Comparison of ENCODE assay signal across 8 mouse cellular contexts in genomic region chr3:90466311-90466766, GRCm38 (mm10). TPM values are rescaled to one million over a fixed set of nuclear protein-coding genes. Genes with fewer than 3 reads are reported as not detected.
DNase-seq lines count a peak whose midpoint lies in the region; ATAC-seq lines count a peak whose summit lies in the region.

No protein-coding gene starts in this region.

- no peak for ATAC-seq in CD4-positive, CD25-positive, alpha-beta regulatory T cell, adult 4 months
- ATAC-seq in forebrain, embryonic 14.5 days: peak; percentile 53; the same call in 1 of the 2 replicates
- peak; percentile 24 to 33; a peak in 2 of 4 replicates for ATAC-seq in hematopoietic stem cell, adult 5-6 weeks (replicated peaks in 1 of 2; ENCODE audit: insufficient read depth in 1 of 2, low FRiP score in 2 of 2, low TSS enrichment in 1 of 2, low read depth in 1 of 2, poor library complexity in 2 of 2, severe bottlenecking in 2 of 2)

- peak overlapping the region; percentile 57 for H3K4me2 ChIP-seq in forebrain, embryonic 14.5 days (ENCODE audit: low read length)

- no peaks in the 10 kb centered on the region for H3K36me3 ChIP-seq in forebrain, embryonic 14.5 days (ENCODE audit: control insufficient read depth, insufficient read depth, low read length)

- H3K9me3 ChIP-seq in forebrain, embryonic 14.5 days (replicated peaks; ENCODE audit: control insufficient read depth, low read length): no peaks in the 10 kb centered on the region

- H3K27ac ChIP-seq in forebrain, embryonic 14.5 days (ENCODE audit: low read depth, low read length): no peak overlapping the region

- DNase-seq in CD4-positive, CD25-positive, alpha-beta regulatory T cell, adult 2 months (ENCODE audit: low read depth, low spot score): peak; percentile 55
- DNase-seq in cerebellum, adult 11 months: peak; percentile 55
- peak; percentile 81 for DNase-seq in forebrain, embryonic 14.5 days (ENCODE audit: low spot score)
- peak; percentile 51 to 68 for DNase-seq in layer of hippocampus, postnatal 10 days (ENCODE audit: low spot score in 2 of 2)
- peak; percentile 73 to 83 for DNase-seq in lung, postnatal 4 days
- DNase-seq in right cerebral cortex, postnatal 25 days: peak; percentile 45

- peaks cover 6% of the 10 kb centered on the region; the same call in 1 of the 2 replicates for H3K4me1 ChIP-seq in forebrain, embryonic 14.5 days (ENCODE audit: control insufficient read depth, insufficient read depth, low read length)

- H3K27me3 ChIP-seq in forebrain, embryonic 14.5 days (replicated peaks; ENCODE audit: control insufficient read depth, insufficient read depth, low read length): peaks cover 37% of the 10 kb centered on the region

- peak overlapping the region; percentile 55; the same call in 1 of the 2 replicates for H3K9ac ChIP-seq in forebrain, embryonic 14.5 days (ENCODE audit: low read length)

- peak overlapping the region; percentile 52 for H3K4me3 ChIP-seq in forebrain, embryonic 14.5 days (ENCODE audit: low read depth, low read length)

- WGBS in forebrain, embryonic 14.5 days: under 1% methylated on average over 15 of the region's 15 CpGs

RNA-seq across cellular contexts. Expression of gene Npr1, which starts 0.7 kb away (rescaled TPM):
- polyA plus RNA-seq in CD4-positive, CD25-positive, alpha-beta regulatory T cell, adult 4 months (2017; shearing (Covaris generic)): not detected
- polyA plus RNA-seq in forebrain, embryonic 14.5 days (2014; fragmentation: Nextera tagmentation; extraction: Ambion mirVana): 2.5 and 3.4 TPM in 2 replicates
- 0.38 TPM in 1 of 2 replicates, not detected in the other for total RNA-seq in hematopoietic stem cell, adult 5-6 weeks (2017)
- 1 to 10 TPM; 5.2 to 6.6 TPM for total RNA-seq in layer of hippocampus, postnatal 10 days (2021)

RNA-seq across cellular contexts. Expression of gene Ilf2, which starts 9.6 kb away (rescaled TPM):
- polyA plus RNA-seq in CD4-positive, CD25-positive, alpha-beta regulatory T cell, adult 4 months (2017; shearing (Covaris generic)): 100 to 1,000 TPM; 113 to 125 TPM
- polyA plus RNA-seq in forebrain, embryonic 14.5 days (2014; fragmentation: Nextera tagmentation; extraction: Ambion mirVana): 266 and 312 TPM in 2 replicates
- 203 and 236 TPM in 2 replicates for total RNA-seq in hematopoietic stem cell, adult 5-6 weeks (2017)
- 100 to 1,000 TPM; 107 to 109 TPM for total RNA-seq in layer of hippocampus, postnatal 10 days (2021)

RNA-seq across cellular contexts. Expression of gene Snapin, which starts 24.5 kb away (rescaled TPM):
- polyA plus RNA-seq in CD4-positive, CD25-positive, alpha-beta regulatory T cell, adult 4 months (2017; shearing (Covaris generic)): 10 to 100 TPM; 60.4 to 65.0 TPM
- 76.7 and 77.3 TPM in 2 replicates for polyA plus RNA-seq in forebrain, embryonic 14.5 days (2014; fragmentation: Nextera tagmentation; extraction: Ambion mirVana)
- 52.2 and 60.1 TPM in 2 replicates for total RNA-seq in hematopoietic stem cell, adult 5-6 weeks (2017)
- 10 to 100 TPM; 43.8 to 46.3 TPM for total RNA-seq in layer of hippocampus, postnatal 10 days (2021)

RNA-seq across cellular contexts. Expression of gene Ints3, which starts 32.9 kb away (rescaled TPM):
- polyA plus RNA-seq in CD4-positive, CD25-positive, alpha-beta regulatory T cell, adult 4 months (2017; shearing (Covaris generic)): 10 to 100 TPM; 16.9 to 17.9 TPM
- polyA plus RNA-seq in forebrain, embryonic 14.5 days (2014; fragmentation: Nextera tagmentation; extraction: Ambion mirVana): 20.7 and 25.3 TPM in 2 replicates
- total RNA-seq in hematopoietic stem cell, adult 5-6 weeks (2017): 20.9 and 22.6 TPM in 2 replicates
- 10 to 100 TPM; 59.6 to 61.2 TPM for total RNA-seq in layer of hippocampus, postnatal 10 days (2021)

RNA-seq across cellular contexts. Expression of gene Chtop, which starts 43.0 kb away (rescaled TPM):
- 10 to 100 TPM; 50.3 to 57.9 TPM for polyA plus RNA-seq in CD4-positive, CD25-positive, alpha-beta regulatory T cell, adult 4 months (2017; shearing (Covaris generic))
- polyA plus RNA-seq in forebrain, embryonic 14.5 days (2014; fragmentation: Nextera tagmentation; extraction: Ambion mirVana): 137 and 141 TPM in 2 replicates
- total RNA-seq in hematopoietic stem cell, adult 5-6 weeks (2017): 109 and 142 TPM in 2 replicates
- 100 to 1,000 TPM; 173 to 189 TPM for total RNA-seq in layer of hippocampus, postnatal 10 days (2021)
